Mouse (Mus musculus) CD4-positive, CD25-positive, alpha-beta regulatory T cell, adult 4 months (primary cell): ENCODE results near the gene D830030K20Rik. TPM values are rescaled to one million over a fixed set of nuclear protein-coding genes. Genes with fewer than 3 reads are reported as not detected.
"Not testable (repeated sequence)": the region's sequence is repeated elsewhere in the genome, so short reads cannot be mapped to it uniquely, and the experiment has no call there.

Source experiments
- ATAC-seq: one replicate; pipeline ENCODE4 v1.8.0; 2017
- polyA plus RNA-seq, 2 experiments: library from polyadenylated mRNA; unstranded; fragments of 100-300 nt; shearing (Covaris generic); gene quantifications; one replicate each; pipeline ENCODE4 v1.2.1; 2017

Gene D830030K20Rik
- 10 to 100 TPM; 22.2 to 26.5 TPM for polyA plus RNA-seq

DNA sequence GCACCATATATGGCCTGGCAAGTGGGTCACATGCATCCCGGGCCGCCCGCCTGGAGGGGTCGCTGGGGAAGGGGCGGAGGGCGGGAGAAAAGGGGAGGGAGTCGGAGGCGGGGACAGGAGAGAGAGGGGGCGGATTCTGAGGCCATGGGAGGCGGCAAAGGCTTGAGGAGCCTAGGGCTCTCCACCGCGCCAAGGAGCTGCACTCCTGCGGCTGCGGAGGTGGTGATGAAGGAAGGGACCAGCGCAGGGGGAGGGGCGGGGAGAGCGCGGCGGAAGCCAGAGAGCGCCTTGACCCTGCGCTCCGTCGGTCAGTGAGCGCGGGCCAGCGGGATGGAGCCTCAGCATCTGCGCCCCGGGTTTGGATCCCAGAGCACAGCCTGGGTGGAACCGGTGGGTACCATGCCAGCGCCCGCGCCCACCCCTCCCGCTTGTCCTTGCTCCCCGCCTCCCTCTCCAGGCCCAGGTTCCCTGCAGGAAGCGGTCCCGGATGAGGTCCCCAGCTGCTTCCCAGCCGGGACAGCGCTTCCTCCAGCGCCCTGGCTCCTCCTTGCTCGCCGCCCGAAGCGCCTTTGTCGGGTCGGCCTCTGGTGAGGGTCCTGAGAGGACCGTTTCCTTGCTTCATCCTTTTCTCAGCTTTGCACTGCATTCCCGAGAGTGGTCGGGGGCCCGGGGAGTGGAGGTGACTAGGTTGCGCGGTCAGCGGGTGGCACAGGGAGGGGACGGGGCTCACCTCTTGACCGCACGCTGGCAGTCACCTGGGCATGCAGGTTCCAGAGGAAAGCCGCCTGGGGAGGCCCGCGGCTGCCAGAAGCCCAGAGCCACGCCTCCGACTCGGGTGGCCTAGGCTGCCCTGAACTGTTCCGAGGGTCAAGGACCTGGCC lies at the start of gene D830030K20Rik:
Gene D830030K20Rik (plus strand): TSS at position 217 of the 881 bp plus-strand sequence.
- not testable (repeated sequence) for ATAC-seq

DNA sequence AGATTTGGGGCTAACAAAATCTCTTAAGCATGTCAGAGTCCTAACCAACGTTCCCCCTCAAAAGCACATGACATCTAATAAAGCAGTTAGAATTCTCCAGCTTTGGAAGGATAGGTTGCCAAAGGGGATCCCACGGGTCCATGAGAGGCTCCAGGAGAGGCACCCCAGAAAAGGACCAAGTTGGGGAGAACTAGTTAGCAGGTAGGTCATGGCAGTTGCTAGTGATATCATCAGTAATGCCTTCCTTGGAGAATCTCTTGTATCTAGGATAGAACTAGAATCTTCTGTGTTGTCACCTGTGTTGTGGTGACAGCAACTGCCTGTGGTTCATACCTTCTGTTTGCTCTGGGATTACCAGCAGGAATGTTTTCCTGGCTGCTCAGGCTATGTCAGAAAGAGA lies 20.3 kb upstream of the D830030K20Rik start, which contains the start of gene Gm5795:
Gene Gm5795 (plus strand): TSS at position 301 of the 400 bp plus-strand sequence.
- ATAC-seq, result not testable (repeated sequence)

DNA sequence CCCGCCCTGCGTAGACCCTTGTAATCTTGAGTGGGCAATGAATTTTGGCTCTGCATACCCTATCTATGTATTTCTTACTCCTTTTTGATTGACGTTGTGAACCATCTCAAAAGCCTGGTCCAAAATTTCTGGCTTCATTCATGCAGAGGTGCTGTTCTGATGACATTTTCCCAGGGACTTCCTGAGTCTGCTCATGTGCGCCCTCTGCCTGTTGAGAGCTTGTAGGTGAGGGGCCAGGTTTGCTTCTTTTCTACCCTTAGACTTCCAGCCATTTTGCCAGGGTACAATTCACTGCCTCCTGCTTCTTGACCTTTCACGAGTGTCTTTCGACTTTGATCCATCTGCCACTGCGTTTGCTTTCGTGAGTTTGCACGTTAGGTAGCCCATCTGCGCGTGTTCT lies 1.1 kb downstream of the D830030K20Rik start:
- ATAC-seq, result not testable (repeated sequence)

DNA sequence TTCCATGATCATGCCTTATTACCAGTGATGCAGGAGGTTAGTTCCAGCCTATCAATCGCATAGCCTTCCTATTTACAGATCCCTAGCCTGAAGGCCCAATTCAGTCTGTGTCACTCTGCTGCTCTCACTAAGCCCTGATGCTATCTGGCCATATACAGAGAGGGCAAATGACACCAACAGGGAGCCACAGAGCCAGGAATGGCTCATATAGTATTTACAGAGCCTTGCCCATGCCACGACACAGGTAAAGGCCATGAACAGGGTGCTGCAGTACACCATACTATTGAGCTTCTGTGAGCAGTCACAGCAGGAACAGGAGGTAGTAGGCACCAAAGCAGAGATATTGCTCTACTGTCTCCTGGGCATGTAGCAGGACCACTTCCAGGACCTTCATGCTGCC lies 54.2 kb downstream of the D830030K20Rik start:
- ATAC-seq, result not testable (repeated sequence)

Other genes with a start within 250 kb of the D830030K20Rik start
- not detected for gene Gm2888, start 178.5 kb upstream of the D830030K20Rik start, polyA plus RNA-seq
- 1 to 10 TPM; 4.1 to 5.2 TPM for gene Gm2897, start 159.2 kb upstream of the D830030K20Rik start, polyA plus RNA-seq
- gene Gm10340, start 74.5 kb upstream of the D830030K20Rik start, polyA plus RNA-seq, result not detected
- not detected for gene Gm5795, start 20.2 kb upstream of the D830030K20Rik start, polyA plus RNA-seq
- 1 to 10 TPM in 1 of 2 experiments, not detected in 1; 4.0 TPM for gene Gm2956, start 124.1 kb downstream of the D830030K20Rik start, polyA plus RNA-seq
- not detected for gene Gm10413, start 186.6 kb downstream of the D830030K20Rik start, polyA plus RNA-seq
- 10 to 100 TPM in 1 of 2 experiments, 1 to 10 TPM in 1; 7.9 to 12.2 TPM for gene Gm10409, start 204.1 kb downstream of the D830030K20Rik start, polyA plus RNA-seq
- 10 to 100 TPM in 1 of 2 experiments, 1 to 10 TPM in 1; 4.7 to 12.2 TPM for gene Gm3005, start 219.6 kb downstream of the D830030K20Rik start, polyA plus RNA-seq
- gene Gm10408, start 240.9 kb downstream of the D830030K20Rik start, polyA plus RNA-seq, result not detected